Mouse (Mus musculus) heart, embryonic 11.5 days (tissue): ENCODE measurements around the gene Cntn5. TPM values are rescaled to one million over a fixed set of nuclear protein-coding genes. Genes with fewer than 3 reads are reported as not detected.

Experiments used
- ATAC-seq: fragments of 200-750 bp; cut with Nextera tagmentation; replicated peaks from 2 replicates; pipeline ENCODE4 v1.8.0; 2017; ENCODE audit warnings: moderate library complexity; ENCODE audit not compliant: insufficient number of reproducible peaks, low FRiP score, low TSS enrichment
- H3K27ac ChIP-seq: fragments of 300-500 bp; sonication (generic); 2 replicates; pipeline ENCODE4 v1.5.1; 2014; ENCODE audit warnings: mild to moderate bottlenecking, low read depth, low read length
- H3K27me3 ChIP-seq: fragments of 300-500 bp; sonication (generic); 2 replicates; pipeline ENCODE4 v1.6.1; 2014; ENCODE audit warnings: mild to moderate bottlenecking, low read length, mixed read lengths; ENCODE audit not compliant: control insufficient read depth, insufficient read depth
- H3K36me3 ChIP-seq: fragments of 300-500 bp; sonication (generic); 2 replicates; pipeline ENCODE4 v1.6.1; 2014; ENCODE audit warnings: mild to moderate bottlenecking, low read length, moderate library complexity, mixed read lengths; ENCODE audit not compliant: control insufficient read depth, insufficient read depth
- H3K4me1 ChIP-seq: fragments of 300-500 bp; sonication (generic); 2 replicates; pipeline ENCODE4 v1.6.1; 2014; ENCODE audit warnings: low read length; ENCODE audit not compliant: control insufficient read depth, insufficient read depth
- H3K4me2 ChIP-seq: fragments of 300-500 bp; sonication (generic); 2 replicates; pipeline ENCODE4 v1.6.1; 2014; ENCODE audit warnings: mild to moderate bottlenecking, moderate library complexity
- H3K4me3 ChIP-seq: fragments of 300-500 bp; sonication (generic); 2 replicates; pipeline ENCODE4 v1.5.1; 2014; ENCODE audit warnings: low read depth, low read length
- H3K9ac ChIP-seq: fragments of 300-500 bp; sonication (generic); 2 replicates; pipeline ENCODE4 v1.6.1; 2014; ENCODE audit warnings: mild to moderate bottlenecking, low read depth, low read length, moderate library complexity
- H3K9me3 ChIP-seq: fragments of 300-500 bp; sonication (generic); replicated peaks from 2 replicates; pipeline ENCODE4 v1.6.1; 2016; ENCODE audit warnings: low read length; ENCODE audit not compliant: control insufficient read depth
- WGBS: fragments of 180-500 bp; shearing (Covaris S2); extraction: QIAGEN DNeasy Blood & Tissue Kit; methylation state at CpG from one replicate; pipeline ENCODE4 v1.1.7; 2014; ENCODE audit not compliant: insufficient replicate concordance; 5-methylcytosine and 5-hydroxymethylcytosine counted together
- microRNA-seq: library from miRNA; unstranded; fragments of <30 nt; microRNA quantifications from one replicate; pipeline ENCODE4, GENCODE M21; 2016; ENCODE audit warnings: borderline number of aligned reads
- polyA plus RNA-seq: library from polyadenylated mRNA; unstranded; fragments of >200 nt; fragmentation: Nextera tagmentation; extraction: Ambion mirVana; gene quantifications from 2 replicates; pipeline ENCODE4 v1.2.1, GENCODE M21; 2014

The Cntn5 gene
- polyA plus RNA-seq, 1 experiment from 2014 or later = 0.20 TPM

- Histone ChIP-seq H3K27me3 (no peaks in the 10 kb centered on the region), H3K4me3 (no peak overlapping the region), H3K27ac (no peak overlapping the region), H3K9ac (no peak overlapping the region), H3K36me3 (no peaks in the 10 kb centered on the region), H3K9me3 (no peaks in the 10 kb centered on the region), H3K4me1 (peaks cover 3% of the 10 kb centered on the region; the same call in 1 of the 2 replicates), H3K4me2 (no peak overlapping the region)
- 69% methylated on average over 4 of the region's 4 CpGs for WGBS
- ATAC-seq = no peak
These were observed 1228.5 kb downstream of the Cntn5 start for GRCm38 (mm10) chr9:9676078-9676477.

GRCm38 (mm10) chr9:9674531-9674930, 1230.0 kb downstream of the Cntn5 start:
- 76% methylated on average over 5 of the region's 5 CpGs for WGBS
- ATAC-seq = no peak

GRCm38 (mm10) chr9:9673277-9674049, 1231.1 kb downstream of the Cntn5 start:
- Histone ChIP-seq H3K9me3 (no peaks in the 10 kb centered on the region), H3K27ac (no peak overlapping the region), H3K27me3 (no peaks in the 10 kb centered on the region), H3K4me2 (peak overlapping the region; percentile 27), H3K4me3 (no peak overlapping the region), H3K9ac (no peak overlapping the region), H3K36me3 (no peaks in the 10 kb centered on the region), H3K4me1 (peaks cover 3% of the 10 kb centered on the region; the same call in 1 of the 2 replicates)
- WGBS = 7% methylated on average over 13 of the region's 13 CpGs
- no peak for ATAC-seq

More at GRCm38 (mm10) chr9:9674531-9674930, 1230.0 kb downstream of the Cntn5 start:
- Histone ChIP-seq H3K4me2 (no peak overlapping the region), H3K36me3 (no peaks in the 10 kb centered on the region), H3K4me3 (no peak overlapping the region), H3K9me3 (no peaks in the 10 kb centered on the region), H3K27me3 (no peaks in the 10 kb centered on the region), H3K27ac (no peak overlapping the region), H3K9ac (no peak overlapping the region), H3K4me1 (peaks cover 3% of the 10 kb centered on the region; the same call in 1 of the 2 replicates)

GRCm38 (mm10) chr9:9653463-9653862, 1251.1 kb downstream of the Cntn5 start:
- ATAC-seq = no peak
- no peak overlapping the region for H3K27ac ChIP-seq
- no peak overlapping the region for H3K9ac ChIP-seq
- no peaks in the 10 kb centered on the region for H3K27me3 ChIP-seq
- no peaks in the 10 kb centered on the region for H3K4me1 ChIP-seq
- H3K36me3 ChIP-seq = no peaks in the 10 kb centered on the region
- WGBS = 77% methylated on average over 3 of the region's 3 CpGs
- H3K4me3 ChIP-seq = no peak overlapping the region
- no peak overlapping the region for H3K4me2 ChIP-seq
- no peaks in the 10 kb centered on the region for H3K9me3 ChIP-seq

- ATAC-seq = no peak
- Histone ChIP-seq H3K36me3 (no peaks in the 10 kb centered on the region), H3K9me3 (no peaks in the 10 kb centered on the region), H3K4me3 (no peak overlapping the region), H3K27me3 (no peaks in the 10 kb centered on the region), H3K4me2 (no peak overlapping the region), H3K9ac (no peak overlapping the region), H3K27ac (no peak overlapping the region), H3K4me1 (no peaks in the 10 kb centered on the region)
- WGBS = 75% methylated on average over 3 of the region's 3 CpGs
These were observed 1257.2 kb downstream of the Cntn5 start for GRCm38 (mm10) chr9:9647361-9647760.

- H3K27me3 ChIP-seq = no peaks in the 10 kb centered on the region
- no peak overlapping the region for H3K4me2 ChIP-seq
- no peak overlapping the region for H3K9ac ChIP-seq
- H3K36me3 ChIP-seq = no peaks in the 10 kb centered on the region
- H3K4me3 ChIP-seq = no peak overlapping the region
- 78% methylated on average over 1 of the region's 1 CpGs for WGBS
- no peaks in the 10 kb centered on the region for H3K9me3 ChIP-seq
- no peak overlapping the region for H3K27ac ChIP-seq
- H3K4me1 ChIP-seq = no peaks in the 10 kb centered on the region
- no peak for ATAC-seq
These were observed 1258.3 kb downstream of the Cntn5 start for GRCm38 (mm10) chr9:9646276-9646675.

Small RNA genes lying within 50 kb of the gene (microRNA-seq; reads per million reads assigned to microRNA genes)
- gene Gm24496 (not detected), gene Gm25086 (not detected), gene Gm26195 (not detected), gene Mir6237 (not detected)
